Mouse (Mus musculus) small intestine, adult 2 months (tissue): ENCODE results near the gene Thsd7a. TPM values are rescaled to one million over a fixed set of nuclear protein-coding genes. Genes with fewer than 3 reads are reported as not detected.

Experiments
- H3K27ac ChIP-seq: fragments of 200-500 bp; 2 replicates; pipeline ENCODE4 v1.5.1; 2012; ENCODE audit warnings: low read depth, low read length, control low read depth, inconsistent platforms; ENCODE audit not compliant: insufficient read depth
- H3K27me3 ChIP-seq: fragments of 200-500 bp; 2 replicates; pipeline ENCODE4 v1.6.1; 2012; ENCODE audit warnings: mild to moderate bottlenecking, moderate library complexity, low read length, inconsistent platforms; ENCODE audit not compliant: control insufficient read depth, insufficient read depth
- H3K36me3 ChIP-seq: fragments of 200-500 bp; 2 replicates; pipeline ENCODE4 v1.6.1; 2012; ENCODE audit warnings: mild to moderate bottlenecking, low read length, control low read depth, inconsistent platforms; ENCODE audit not compliant: control insufficient read depth, insufficient read depth
- H3K4me1 ChIP-seq: fragments of 200-500 bp; 2 replicates; pipeline ENCODE4 v1.6.1; 2012; ENCODE audit warnings: low read length, inconsistent platforms, mixed read lengths; ENCODE audit not compliant: control insufficient read depth, insufficient read depth, insufficient read length
- H3K4me3 ChIP-seq: fragments of 200-500 bp; 2 replicates; pipeline ENCODE4 v1.5.1; 2012; ENCODE audit warnings: low read depth, mild to moderate bottlenecking, control low read depth, inconsistent platforms, low read length, moderate library complexity
- CTCF ChIP-seq: fragments of 200-500 bp; IDR thresholded peaks from 2 replicates; pipeline ENCODE4 v1.5.1; 2012; ENCODE audit warnings: low read depth, mild to moderate bottlenecking, control low read depth, inconsistent platforms, low read length, moderate library complexity, mixed read lengths; ENCODE audit not compliant: insufficient replicate concordance, insufficient read length; ENCODE audit errors: extremely low read depth
- POLR2A ChIP-seq: fragments of 200-500 bp; IDR thresholded peaks from 2 replicates; pipeline ENCODE4 v1.6.1; 2012; ENCODE audit warnings: low read depth, mild to moderate bottlenecking, control low read depth, inconsistent platforms, low read length, moderate library complexity
- WGBS: fragments of 180-500 bp; shearing (Covaris S2); methylation state at CpG from one replicate; pipeline ENCODE4 v1.1.7; 2018; 5-methylcytosine and 5-hydroxymethylcytosine counted together
- polyA plus RNA-seq: library from polyadenylated mRNA; depleted of rRNA; stranded (reverse); fragments of >200 nt; gene quantifications from 2 replicates; pipeline ENCODE4 v1.2.3, GENCODE M21; 2012; rRNA removed

The Thsd7a gene
- polyA plus RNA-seq: 0.41 and 1.8 TPM in 2 replicates

- WGBS: 2% methylated on average over 56 of the region's 56 CpGs
- H3K36me3 ChIP-seq: no peaks in the 10 kb centered on the region
- H3K4me3 ChIP-seq: peak within 1 kb of the TSS; percentile 66
- no peak for TF ChIP-seq CTCF
- no peak for TF ChIP-seq POLR2A
- H3K27me3 ChIP-seq: peaks cover 7% of the 10 kb centered on the region
- H3K4me1 ChIP-seq: no peaks in the 10 kb centered on the region
- no peak within 1 kb of the TSS for H3K27ac ChIP-seq
Observed at GRCm38 (mm10) chr6:12748787-12749530, at the start of gene Thsd7a. TSS of gene Thsd7a (minus strand) at chr6:12749410.

- no peak overlapping the region for H3K4me3 ChIP-seq
- no peaks in the 10 kb centered on the region for H3K27me3 ChIP-seq
- no peaks in the 10 kb centered on the region for H3K36me3 ChIP-seq
- H3K4me1 ChIP-seq: no peaks in the 10 kb centered on the region
- no peak overlapping the region for H3K27ac ChIP-seq
- TF ChIP-seq CTCF (no peak), POLR2A (no peak)
- WGBS: 44% methylated on average over 2 of the region's 2 CpGs
Observed at GRCm38 (mm10) chr6:12787129-12787528, 37.9 kb upstream of the Thsd7a start.

- no peak overlapping the region for H3K27ac ChIP-seq
- WGBS: 83% methylated on average over 2 of the region's 2 CpGs
Observed at GRCm38 (mm10) chr6:12786378-12786982, 37.3 kb upstream of the Thsd7a start.

GRCm38 (mm10) chr6:12784918-12785618 is 35.9 kb upstream of the Thsd7a start:
- no peaks in the 10 kb centered on the region for H3K36me3 ChIP-seq
- no peak overlapping the region for H3K27ac ChIP-seq
- no peak for TF ChIP-seq CTCF
- TF ChIP-seq POLR2A: no peak
- no peak overlapping the region for H3K4me3 ChIP-seq
- no peaks in the 10 kb centered on the region for H3K27me3 ChIP-seq
- H3K4me1 ChIP-seq: no peaks in the 10 kb centered on the region
- 63% methylated on average over 8 of the region's 8 CpGs for WGBS

More at GRCm38 (mm10) chr6:12786378-12786982, 37.3 kb upstream of the Thsd7a start:
- Histone ChIP-seq H3K4me3 (no peak overlapping the region), H3K36me3 (no peaks in the 10 kb centered on the region), H3K4me1 (no peaks in the 10 kb centered on the region), H3K27me3 (no peaks in the 10 kb centered on the region)
- TF ChIP-seq CTCF (no peak), POLR2A (no peak)

GRCm38 (mm10) chr6:12772799-12773198 is 23.6 kb upstream of the Thsd7a start:
- no peaks in the 10 kb centered on the region for H3K27me3 ChIP-seq
- TF ChIP-seq CTCF: no peak
- TF ChIP-seq POLR2A: no peak

GRCm38 (mm10) chr6:12765191-12765590 is 16.0 kb upstream of the Thsd7a start:
- Histone ChIP-seq H3K4me1 (no peaks in the 10 kb centered on the region), H3K27ac (no peak overlapping the region), H3K27me3 (no peaks in the 10 kb centered on the region; the same call in 1 of the 2 replicates), H3K4me3 (no peak overlapping the region), H3K36me3 (no peaks in the 10 kb centered on the region)
- TF ChIP-seq CTCF (no peak), POLR2A (no peak)
- 83% methylated on average over 6 of the region's 6 CpGs for WGBS

More at GRCm38 (mm10) chr6:12772799-12773198, 23.6 kb upstream of the Thsd7a start:
- Histone ChIP-seq H3K27ac (no peak overlapping the region), H3K4me1 (no peaks in the 10 kb centered on the region), H3K4me3 (no peak overlapping the region), H3K36me3 (no peaks in the 10 kb centered on the region)
- 9% methylated on average over 2 of the region's 2 CpGs for WGBS

- H3K4me1 ChIP-seq: no peaks in the 10 kb centered on the region
- no peaks in the 10 kb centered on the region; the same call in 1 of the 2 replicates for H3K27me3 ChIP-seq
- 81% methylated on average over 1 of the region's 1 CpGs for WGBS
- TF ChIP-seq CTCF (no peak), POLR2A (no peak)
- no peak overlapping the region for H3K4me3 ChIP-seq
- H3K36me3 ChIP-seq: no peaks in the 10 kb centered on the region
- no peak overlapping the region for H3K27ac ChIP-seq
Observed at GRCm38 (mm10) chr6:12764606-12765005, 15.4 kb upstream of the Thsd7a start.
